Mouse (Mus musculus) embryonic facial prominence, embryonic 11.5 days (tissue): ENCODE measurements around the gene Adamts2. TPM values are rescaled to one million over a fixed set of nuclear protein-coding genes. Genes with fewer than 3 reads are reported as not detected.

Source experiments
- ATAC-seq: fragments of 200-750 bp; cut with Nextera tagmentation; replicated peaks from 2 replicates; pipeline ENCODE4 v1.8.0; 2017; ENCODE audit warnings: low read depth; ENCODE audit not compliant: insufficient number of reproducible peaks, low FRiP score, low TSS enrichment
- DNase-seq: peaks from one replicate; pipeline ENCODE4 v3.0.0-alpha.2; 2015; ENCODE audit warnings: low spot score
- H3K27ac ChIP-seq: fragments of 300-500 bp; sonication (generic); replicated peaks from 2 replicates; pipeline ENCODE4 v1.5.1; 2014; ENCODE audit warnings: mild to moderate bottlenecking, low read depth, low read length, control low read depth
- H3K27me3 ChIP-seq: fragments of 300-500 bp; sonication (generic); 2 replicates; pipeline ENCODE4 v1.6.1; 2014; ENCODE audit warnings: mild to moderate bottlenecking, low read length, moderate library complexity, mixed read lengths; ENCODE audit not compliant: control insufficient read depth, insufficient read depth
- H3K36me3 ChIP-seq: fragments of 300-500 bp; sonication (generic); replicated peaks from 2 replicates; pipeline ENCODE4 v1.6.1; 2014; ENCODE audit warnings: low read depth, mild to moderate bottlenecking, low read length, moderate library complexity, mixed read lengths; ENCODE audit not compliant: control insufficient read depth, insufficient read depth
- H3K4me1 ChIP-seq: fragments of 300-500 bp; sonication (generic); 2 replicates; pipeline ENCODE4 v1.6.1; 2014; ENCODE audit warnings: low read length, mixed read lengths; ENCODE audit not compliant: control insufficient read depth, insufficient read depth
- H3K4me2 ChIP-seq: fragments of 300-500 bp; sonication (generic); 2 replicates; pipeline ENCODE4 v1.6.1; 2014; ENCODE audit warnings: low read depth, mild to moderate bottlenecking, control low read depth, low read length, moderate library complexity
- H3K4me3 ChIP-seq: fragments of 300-500 bp; sonication (generic); 2 replicates; pipeline ENCODE4 v1.5.1; 2014; ENCODE audit warnings: low read depth, low read length, control low read depth
- H3K9ac ChIP-seq: fragments of 300-500 bp; sonication (generic); replicated peaks from 2 replicates; pipeline ENCODE4 v1.6.1; 2014; ENCODE audit warnings: mild to moderate bottlenecking, control low read depth, low read length
- H3K9me3 ChIP-seq: fragments of 300-500 bp; sonication (generic); replicated peaks from 2 replicates; pipeline ENCODE4 v1.6.1; 2016; ENCODE audit warnings: mild to moderate bottlenecking, low read length, inconsistent platforms, mixed read lengths; ENCODE audit not compliant: control insufficient read depth
- WGBS: fragments of 180-500 bp; shearing (Covaris S2); extraction: QIAGEN DNeasy Blood & Tissue Kit; methylation state at CpG from one replicate; pipeline ENCODE4 v1.1.7; 2014; 5-methylcytosine and 5-hydroxymethylcytosine counted together
- polyA plus RNA-seq: library from polyadenylated mRNA; unstranded; fragments of >200 nt; fragmentation: Nextera tagmentation; extraction: Ambion mirVana; gene quantifications from 2 replicates; pipeline ENCODE4 v1.2.1, GENCODE M21; 2014

Adamts2 gene
- polyA plus RNA-seq, 1 experiment from 2014 or later, result 2.2 TPM

- H3K4me3 ChIP-seq, result no peak overlapping the region
- 62% methylated on average over 5 of the region's 5 CpGs for WGBS
Observed at GRCm38 (mm10) chr11:50624720-50625119, 22.8 kb downstream of the Adamts2 start.

GRCm38 (mm10) chr11:50628915-50629314 lies 27.0 kb downstream of the Adamts2 start:
- no peak overlapping the region for H3K4me3 ChIP-seq
- no peak overlapping the region for H3K4me2 ChIP-seq
- no peak overlapping the region for H3K9ac ChIP-seq
- DNase-seq, result no peak
- 53% methylated on average over 3 of the region's 3 CpGs for whole genome bisulfite sequencing
- H3K27me3 ChIP-seq, result no peaks in the 10 kb centered on the region
- no peaks in the 10 kb centered on the region for H3K36me3 ChIP-seq
- no peak for ATAC-seq
- H3K27ac ChIP-seq, result no peak overlapping the region
- H3K9me3 ChIP-seq, result no peaks in the 10 kb centered on the region
- no peaks in the 10 kb centered on the region for H3K4me1 ChIP-seq

More at GRCm38 (mm10) chr11:50624720-50625119, 22.8 kb downstream of the Adamts2 start:
- Histone ChIP-seq H3K9me3 (no peaks in the 10 kb centered on the region), H3K27ac (no peak overlapping the region), H3K4me2 (no peak overlapping the region), H3K36me3 (no peaks in the 10 kb centered on the region), H3K27me3 (no peaks in the 10 kb centered on the region), H3K9ac (no peak overlapping the region), H3K4me1 (no peaks in the 10 kb centered on the region)
- ATAC-seq (no peak), DNase-seq (no peak)

- Histone ChIP-seq H3K36me3 (no peaks in the 10 kb centered on the region), H3K27me3 (no peaks in the 10 kb centered on the region), H3K4me2 (no peak overlapping the region), H3K9ac (no peak overlapping the region), H3K27ac (no peak overlapping the region), H3K4me1 (no peaks in the 10 kb centered on the region), H3K4me3 (no peak overlapping the region), H3K9me3 (no peaks in the 10 kb centered on the region)
- DNase-seq, result no peak
- no peak for ATAC-seq
- 77% methylated on average over 2 of the region's 2 CpGs for WGBS
Observed at GRCm38 (mm10) chr11:50630462-50630861, 28.6 kb downstream of the Adamts2 start.

- no peak for ATAC-seq
Observed at GRCm38 (mm10) chr11:50632270-50632669, 30.4 kb downstream of the Adamts2 start.

GRCm38 (mm10) chr11:50635051-50635590 lies 33.2 kb downstream of the Adamts2 start:
- ATAC-seq (no peak), DNase-seq (peak; percentile 16)
- no peaks in the 10 kb centered on the region for H3K4me1 ChIP-seq
- H3K9me3 ChIP-seq, result no peaks in the 10 kb centered on the region
- no peak overlapping the region for H3K4me2 ChIP-seq
- no peak overlapping the region for H3K9ac ChIP-seq
- H3K27me3 ChIP-seq, result no peaks in the 10 kb centered on the region
- no peak overlapping the region for H3K27ac ChIP-seq
- no peaks in the 10 kb centered on the region for H3K36me3 ChIP-seq
- 37% methylated on average over 2 of the region's 2 CpGs for WGBS
- no peak overlapping the region for H3K4me3 ChIP-seq

More at GRCm38 (mm10) chr11:50632270-50632669, 30.4 kb downstream of the Adamts2 start:
- Histone ChIP-seq H3K4me2 (no peak overlapping the region), H3K27me3 (no peaks in the 10 kb centered on the region), H3K4me1 (no peaks in the 10 kb centered on the region), H3K9ac (no peak overlapping the region), H3K4me3 (no peak overlapping the region), H3K27ac (no peak overlapping the region), H3K36me3 (no peaks in the 10 kb centered on the region), H3K9me3 (no peaks in the 10 kb centered on the region)
- WGBS, result 53% methylated on average over 4 of the region's 4 CpGs
- DNase-seq, result no peak

- 97% methylated on average over 11 of the region's 11 CpGs for WGBS
- ATAC-seq, result no peak
Observed at GRCm38 (mm10) chr11:50637026-50637425, 35.1 kb downstream of the Adamts2 start.

GRCm38 (mm10) chr11:50638197-50638867 lies 36.4 kb downstream of the Adamts2 start:
- H3K9me3 ChIP-seq, result no peaks in the 10 kb centered on the region
- H3K9ac ChIP-seq, result no peak overlapping the region
- H3K4me2 ChIP-seq, result no peak overlapping the region
- H3K4me3 ChIP-seq, result no peak overlapping the region
- WGBS, result 90% methylated on average over 13 of the region's 13 CpGs
- no peaks in the 10 kb centered on the region for H3K27me3 ChIP-seq
- ATAC-seq, result no peak
- H3K36me3 ChIP-seq, result no peaks in the 10 kb centered on the region
- no peaks in the 10 kb centered on the region for H3K4me1 ChIP-seq
- DNase-seq, result no peak
- no peak overlapping the region for H3K27ac ChIP-seq

More at GRCm38 (mm10) chr11:50637026-50637425, 35.1 kb downstream of the Adamts2 start:
- H3K4me3 ChIP-seq, result no peak overlapping the region
- H3K27ac ChIP-seq, result no peak overlapping the region
- no peak overlapping the region for H3K4me2 ChIP-seq
- H3K9ac ChIP-seq, result no peak overlapping the region
- no peaks in the 10 kb centered on the region for H3K4me1 ChIP-seq
- DNase-seq, result no peak
- H3K9me3 ChIP-seq, result no peaks in the 10 kb centered on the region
- no peaks in the 10 kb centered on the region for H3K27me3 ChIP-seq
- no peaks in the 10 kb centered on the region for H3K36me3 ChIP-seq

- no peaks in the 10 kb centered on the region for H3K36me3 ChIP-seq
- H3K4me2 ChIP-seq, result no peak overlapping the region
- H3K4me1 ChIP-seq, result no peaks in the 10 kb centered on the region
- ATAC-seq (no peak), DNase-seq (no peak)
- H3K27ac ChIP-seq, result no peak overlapping the region
- no peak overlapping the region for H3K9ac ChIP-seq
- no peaks in the 10 kb centered on the region for H3K27me3 ChIP-seq
- WGBS, result 86% methylated on average over 3 of the region's 3 CpGs
- H3K4me3 ChIP-seq, result no peak overlapping the region
- H3K9me3 ChIP-seq, result no peaks in the 10 kb centered on the region
Observed at GRCm38 (mm10) chr11:50638868-50639220, 37.0 kb downstream of the Adamts2 start.
